Mouse (Mus musculus) heart, adult 10 weeks (tissue): ENCODE data around the gene Gnat2. TPM values are rescaled to one million over a fixed set of nuclear protein-coding genes. Genes with fewer than 3 reads are reported as not detected.

Source experiments
- polyA plus RNA-seq: library from polyadenylated mRNA; stranded (reverse); fragments of 350-450 nt; fragmentation: Illumina TruSeq; extraction: RNeasy Lipid Tissue Mini Kit (QIAGEN cat#74804); gene quantifications from one replicate; pipeline ENCODE4 v1.2.3, GENCODE M21; 2014; ENCODE audit warnings: low read depth, low replicate concordance

Gnat2 gene
- polyA plus RNA-seq: not detected

DNA sequence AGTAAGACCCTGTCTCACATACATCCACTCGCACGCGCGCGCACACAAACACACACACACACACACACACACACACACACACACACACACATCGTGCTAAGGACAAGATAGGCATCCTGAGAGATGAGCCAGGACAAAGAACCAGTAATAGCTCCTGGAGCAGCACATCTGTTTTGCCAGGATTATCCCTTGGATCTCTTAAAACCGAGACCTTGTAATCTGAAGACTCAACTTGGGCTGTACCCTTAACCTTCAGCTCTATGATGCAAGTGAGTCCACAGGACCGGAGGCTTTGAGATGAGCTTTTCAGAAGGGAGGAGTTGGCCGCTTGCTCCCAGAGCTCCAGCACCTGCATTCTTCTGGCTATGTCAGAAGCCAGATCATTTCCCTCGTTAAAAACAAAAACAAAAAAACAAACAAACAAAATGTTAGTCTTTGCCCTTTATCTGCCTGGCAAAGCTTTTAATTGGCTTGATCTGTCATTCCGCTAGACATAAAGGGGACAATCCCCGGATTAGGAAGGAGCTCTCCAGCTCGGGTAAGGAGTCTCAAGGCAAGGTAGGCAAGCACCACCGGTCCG lies at the start of gene Gnat2:
Gnat2 (plus strand) TSS at position 254 of the 580 bp plus-strand sequence.

DNA sequence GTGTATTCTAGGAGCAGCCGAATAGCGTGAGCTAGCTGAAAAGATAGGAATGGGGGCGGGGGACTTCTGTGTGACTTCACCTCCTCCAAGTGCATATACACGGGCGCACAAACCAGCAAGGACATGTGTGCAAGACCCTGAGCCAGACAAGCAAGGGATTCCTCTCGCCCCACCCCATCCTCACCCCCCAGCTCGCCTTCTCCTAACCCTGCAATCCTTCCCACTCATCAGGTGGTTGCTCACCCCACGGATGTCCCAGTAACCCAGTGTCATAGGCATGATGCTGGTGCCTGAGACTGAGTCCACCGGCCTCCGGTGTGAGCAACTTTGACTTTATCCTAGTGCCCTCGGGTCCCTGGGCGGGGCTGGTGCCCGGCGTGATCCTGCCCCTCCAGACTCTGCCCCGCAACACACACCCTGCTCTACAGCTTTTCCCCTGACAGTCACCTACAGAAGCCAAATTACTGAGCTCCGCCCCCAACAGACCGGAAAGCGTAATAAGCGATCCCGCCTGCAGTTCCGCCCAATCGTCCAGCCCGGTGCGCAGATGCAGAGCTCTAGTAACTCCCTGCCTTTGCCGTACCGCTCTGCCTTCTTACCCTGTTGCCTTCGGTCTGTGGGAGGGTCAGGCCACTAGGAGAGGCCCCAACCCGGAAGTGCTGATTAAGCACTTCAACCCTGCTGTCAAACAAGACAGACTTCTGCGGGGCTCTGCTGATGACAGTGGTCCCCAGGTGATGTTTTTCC lies 48.0 kb upstream of the Gnat2 start, which contains the start of gene Gstm4:
Gstm4 (minus strand) TSS at position 501 of the 747 bp plus-strand sequence.

DNA sequence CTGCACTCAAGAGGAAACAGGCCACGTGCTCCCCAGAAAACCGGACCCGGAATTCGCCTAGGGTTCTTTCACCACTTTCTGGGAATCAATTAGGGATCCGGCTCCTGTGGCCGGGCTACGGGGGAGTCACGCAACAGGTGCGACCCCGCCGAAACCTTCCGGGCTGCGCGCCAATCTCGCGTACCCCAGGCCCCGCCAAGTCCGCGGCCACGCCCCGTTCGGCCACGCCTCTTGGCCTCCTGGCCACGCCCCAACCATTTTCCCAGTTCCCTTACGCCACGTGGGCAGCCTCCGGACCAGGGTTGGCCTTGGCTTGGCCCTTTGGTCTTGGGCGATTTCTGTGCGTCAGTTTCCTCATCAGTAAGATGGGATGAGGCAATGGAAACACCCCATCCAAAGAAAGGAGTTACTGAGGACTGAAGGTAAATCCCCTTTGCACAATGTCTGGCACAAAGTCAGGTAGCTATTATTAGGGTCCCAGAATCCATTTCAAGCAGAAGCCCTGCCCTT lies 6.1 kb upstream of the Gnat2 start, which contains the start of gene Ampd2:
Ampd2 (minus strand) TSS at position 182 of the 510 bp plus-strand sequence.

DNA sequence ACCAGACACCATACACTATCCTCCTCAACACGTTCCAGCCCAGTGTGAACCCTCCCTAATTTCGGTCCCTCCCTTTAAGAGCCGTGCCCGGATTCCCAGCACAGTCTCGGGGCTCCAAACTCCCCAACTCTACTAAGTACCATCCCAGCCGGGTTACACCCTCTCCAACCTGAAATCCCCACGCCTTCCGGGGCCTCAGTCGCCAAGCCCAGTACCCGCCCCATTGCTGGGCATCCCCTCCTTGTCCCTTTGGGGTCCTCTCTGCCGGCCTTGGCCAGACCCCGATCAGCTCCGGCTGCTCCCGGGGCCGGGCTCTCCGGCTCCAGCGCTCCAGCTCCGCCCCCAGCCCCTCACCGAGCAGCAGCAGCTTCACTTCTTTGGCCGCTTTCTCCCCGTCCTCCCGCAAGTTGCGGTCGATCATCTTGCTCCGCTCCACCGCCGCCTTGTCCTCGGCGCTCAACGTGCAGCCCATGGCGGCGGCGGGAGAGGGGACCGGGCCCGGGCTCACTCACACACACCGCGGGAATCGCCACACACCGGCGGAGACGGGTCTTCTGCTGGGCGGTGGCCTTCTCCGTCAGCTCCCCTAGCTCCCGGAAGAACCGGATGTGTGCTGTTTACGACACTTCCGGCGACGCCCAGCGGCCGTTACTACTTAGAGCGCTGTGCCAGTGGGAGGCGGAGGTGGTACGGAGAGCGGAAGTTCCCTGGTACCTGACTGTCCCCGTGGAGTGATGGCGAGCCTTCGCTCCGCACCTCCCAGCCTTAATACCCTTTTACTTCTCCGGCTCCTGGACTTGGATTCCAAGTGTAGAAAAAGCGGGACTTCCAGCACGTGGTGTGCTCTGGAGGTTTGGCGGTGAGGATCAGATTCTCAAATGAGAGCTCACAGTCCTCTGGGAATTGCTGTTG lies 53.2 kb downstream of the Gnat2 start, which contains the start of gene Gnai3:
Gnai3 (minus strand) TSS at position 613 of the 912 bp plus-strand sequence.

Other genes with a start within 250 kb of the Gnat2 start
- gene Eps8l3, start 215.6 kb upstream of the Gnat2 start, polyA plus RNA-seq: not detected
- 107 TPM for gene Gstm5, start 197.0 kb upstream of the Gnat2 start, polyA plus RNA-seq
- gene Gstm7, start 161.0 kb upstream of the Gnat2 start, polyA plus RNA-seq: 75.0 TPM
- gene Gstm6, start 149.0 kb upstream of the Gnat2 start, polyA plus RNA-seq: 4.8 TPM
- not detected for gene Gstm3, start 123.5 kb upstream of the Gnat2 start, polyA plus RNA-seq
- gene Gstm2, start 106.3 kb upstream of the Gnat2 start, polyA plus RNA-seq: 278 TPM
- gene Gstm1, start 74.8 kb upstream of the Gnat2 start, polyA plus RNA-seq: 431 TPM
- 19.4 TPM for gene Gstm4, start 47.9 kb upstream of the Gnat2 start, polyA plus RNA-seq
- 8.7 TPM for gene Ampd2, start 6.1 kb upstream of the Gnat2 start, polyA plus RNA-seq
- gene Gnai3, start 53.4 kb downstream of the Gnat2 start, polyA plus RNA-seq: 20.3 TPM
- not detected for gene Gpr61, start 62.1 kb downstream of the Gnat2 start, polyA plus RNA-seq
- 16.1 TPM for gene Amigo1, start 93.5 kb downstream of the Gnat2 start, polyA plus RNA-seq
- gene Cyb561d1, start 108.4 kb downstream of the Gnat2 start, polyA plus RNA-seq: 6.9 TPM
- 3.5 TPM for gene Atxn7l2, start 118.1 kb downstream of the Gnat2 start, polyA plus RNA-seq
- gene Sypl2, start 133.9 kb downstream of the Gnat2 start, polyA plus RNA-seq: 0.55 TPM
- gene Psma5, start 164.1 kb downstream of the Gnat2 start, polyA plus RNA-seq: 93.6 TPM
- gene Sort1, start 191.3 kb downstream of the Gnat2 start, polyA plus RNA-seq: 34.5 TPM